Mouse (Mus musculus): ENCODE results near the gene Shc2. TPM values are rescaled to one million over a fixed set of nuclear protein-coding genes. Genes with fewer than 3 reads are reported as not detected.

The Shc2 gene
- polyA plus RNA-seq, 3 experiments from 2014 or later = not detected

DNA sequence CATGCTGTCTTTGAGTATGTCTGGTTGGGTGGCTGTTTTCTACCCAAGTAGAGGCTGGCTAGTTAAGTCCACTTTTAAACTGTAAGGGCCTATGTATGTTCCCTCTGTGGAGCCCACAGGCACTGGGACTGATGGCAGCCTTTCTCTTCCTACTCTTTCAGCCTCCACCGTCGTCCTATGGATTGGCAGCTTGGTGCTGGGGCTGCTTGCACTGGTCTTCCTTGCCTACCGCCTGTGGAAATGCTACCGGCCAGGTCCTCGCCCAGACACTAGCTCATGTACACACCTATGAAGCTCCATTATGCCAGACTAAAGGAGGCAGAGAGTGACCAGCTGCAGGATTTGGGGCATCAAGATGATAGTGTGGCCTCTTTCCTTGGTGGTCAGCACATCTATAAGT, 30.4 kb upstream of the Shc2 start:
- no peak for ATAC-seq

DNA sequence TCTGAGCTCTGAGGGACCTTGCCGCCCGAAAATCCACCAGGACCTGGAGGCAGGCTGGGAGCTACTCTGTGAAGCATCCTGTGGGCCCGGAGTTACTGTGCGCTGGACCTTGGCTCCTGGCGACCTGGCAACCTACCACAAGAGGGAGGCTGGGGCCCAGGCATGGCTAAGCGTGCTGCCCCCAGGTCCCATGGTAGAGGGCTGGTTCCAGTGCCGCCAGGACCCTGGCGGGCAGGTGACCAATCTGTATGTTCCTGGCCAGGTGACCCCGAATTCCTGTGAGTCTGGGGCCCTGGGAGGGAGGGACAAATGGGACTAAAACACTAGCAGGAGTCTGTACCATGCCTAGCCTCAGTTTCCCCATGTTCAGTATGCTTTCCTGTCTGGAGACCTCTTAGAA, 28.8 kb upstream of the Shc2 start:
- ATAC-seq = no peak

DNA sequence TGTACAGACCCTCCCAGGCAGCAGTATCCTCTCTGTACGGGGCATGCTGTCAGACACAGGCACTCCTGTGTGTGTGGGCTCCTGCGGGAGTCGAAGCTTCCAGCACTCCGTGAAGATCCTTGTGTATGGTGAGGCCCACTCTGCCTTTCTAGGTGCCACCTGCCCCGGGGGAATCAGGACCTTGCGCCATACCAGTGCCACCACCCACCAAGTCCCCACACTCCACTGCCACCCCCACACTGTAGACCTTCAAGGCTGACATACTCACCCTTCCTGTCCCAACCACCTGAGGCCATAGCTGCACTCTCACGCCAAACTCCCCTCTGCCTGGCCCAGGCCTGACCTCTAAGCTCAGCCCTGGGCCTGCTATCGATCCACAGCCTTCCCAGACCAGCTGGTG, 27.3 kb upstream of the Shc2 start:
- ATAC-seq = no peak

DNA sequence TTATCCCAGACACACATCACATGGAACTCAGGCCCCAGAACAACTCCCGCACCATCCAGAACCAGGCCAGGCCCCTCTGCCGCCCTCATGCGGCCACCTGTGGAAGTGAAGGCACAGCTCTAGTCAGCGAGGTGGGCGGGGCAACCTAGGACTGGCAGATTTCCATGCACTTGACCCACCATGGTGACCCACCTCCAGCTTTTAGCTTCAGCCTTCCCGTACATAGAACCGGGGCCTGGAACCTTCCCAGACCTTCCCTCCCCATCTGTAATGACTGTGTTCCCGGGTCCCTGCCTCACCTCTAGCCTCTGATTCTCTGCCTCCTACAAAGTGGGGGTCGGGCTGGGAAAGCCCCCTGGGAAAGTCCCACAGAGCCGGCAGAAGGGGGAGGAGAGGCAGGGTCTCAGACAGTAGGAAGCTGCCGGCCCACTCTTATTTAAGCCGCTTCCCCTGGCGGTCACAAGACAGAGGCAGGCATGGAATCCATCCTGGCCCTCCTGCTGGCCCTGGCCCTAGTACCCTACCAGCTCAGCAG, 26.5 kb upstream of the Shc2 start, which contains the start of gene Madcam1:
TSS of gene Madcam1 (plus strand) at position 429 of the 535 bp plus-strand sequence.
- peak; percentile 25 for ATAC-seq

DNA sequence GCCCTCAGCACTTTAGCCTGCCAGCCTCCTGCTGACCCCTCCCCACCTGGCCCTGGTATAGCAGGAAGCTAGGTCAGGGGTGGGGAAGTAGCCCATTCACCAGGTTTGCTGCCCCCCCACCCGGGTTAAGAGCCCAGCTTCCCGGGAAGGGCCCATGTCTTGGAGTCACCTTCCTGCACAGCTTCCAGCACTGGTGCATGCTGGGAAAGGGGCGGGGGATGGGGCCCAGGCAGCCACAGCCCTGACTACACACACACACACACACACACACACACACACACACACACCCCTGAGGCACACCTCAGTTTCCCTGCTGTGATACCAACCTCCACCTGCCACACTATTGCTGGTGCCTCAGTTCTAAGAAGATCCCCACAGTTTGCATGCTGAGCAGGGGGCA, 24.1 kb upstream of the Shc2 start:
- ATAC-seq = no peak

DNA sequence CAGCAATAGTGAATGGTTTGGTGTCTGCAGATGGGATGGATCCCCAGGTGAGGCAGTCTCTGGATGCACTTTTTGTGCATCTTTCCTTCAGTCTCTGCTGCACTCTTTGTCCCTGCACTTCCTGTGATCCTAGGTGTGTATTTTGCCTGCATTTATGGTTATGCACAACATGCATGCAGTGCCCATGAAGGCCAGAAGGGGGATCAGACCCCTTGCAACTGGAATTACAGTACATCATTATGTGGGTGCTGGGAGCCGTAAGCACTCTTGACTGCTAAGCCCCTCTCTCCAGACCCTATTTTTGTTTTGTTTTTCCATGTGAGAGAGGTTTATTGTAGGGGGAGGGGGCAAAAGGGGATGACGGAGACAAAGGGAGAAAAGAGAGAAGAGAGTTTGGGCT, 22.6 kb upstream of the Shc2 start:
- no peak for ATAC-seq

DNA sequence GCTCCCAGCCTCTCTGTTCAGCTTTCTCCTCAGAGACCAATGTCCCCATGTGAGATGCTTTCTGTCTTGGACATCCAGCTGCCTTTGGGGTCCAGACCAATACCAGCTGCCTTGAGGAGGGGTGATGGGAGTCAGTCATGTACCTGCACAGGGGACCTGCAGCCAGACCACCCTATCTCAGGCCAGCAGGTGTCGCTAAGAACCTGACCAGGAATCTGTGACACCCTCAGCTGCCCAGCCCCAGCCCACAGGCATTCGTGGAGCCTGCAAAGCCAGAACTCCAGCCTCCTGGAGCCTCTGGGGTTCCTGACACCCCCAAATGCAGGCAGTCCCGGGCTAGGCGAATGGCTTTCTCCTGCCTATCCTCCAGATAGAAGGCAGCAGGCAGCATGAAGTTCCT, 21.1 kb upstream of the Shc2 start:
- ATAC-seq = no peak

DNA sequence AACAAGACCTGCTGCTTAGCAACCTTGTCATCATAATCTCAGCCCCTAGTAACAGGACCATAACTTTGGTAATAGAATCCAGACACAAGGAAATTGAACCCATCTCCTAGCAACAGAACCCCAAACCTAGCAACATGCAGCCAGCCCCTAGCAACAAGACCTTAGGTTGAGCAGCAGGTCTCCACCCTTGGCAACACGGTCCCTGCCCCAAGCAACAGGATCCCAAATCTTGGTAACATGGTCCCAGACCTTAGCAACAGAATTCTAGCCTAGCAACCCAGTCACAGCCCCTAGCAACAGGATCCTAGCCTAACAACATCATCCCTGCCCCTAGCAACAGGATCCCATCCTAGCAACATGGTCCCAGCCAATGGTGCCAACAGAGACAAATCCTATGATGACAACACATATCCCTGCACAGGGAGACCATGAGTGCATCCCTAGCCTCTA, 17.3 kb upstream of the Shc2 start:
- no peak for ATAC-seq

DNA sequence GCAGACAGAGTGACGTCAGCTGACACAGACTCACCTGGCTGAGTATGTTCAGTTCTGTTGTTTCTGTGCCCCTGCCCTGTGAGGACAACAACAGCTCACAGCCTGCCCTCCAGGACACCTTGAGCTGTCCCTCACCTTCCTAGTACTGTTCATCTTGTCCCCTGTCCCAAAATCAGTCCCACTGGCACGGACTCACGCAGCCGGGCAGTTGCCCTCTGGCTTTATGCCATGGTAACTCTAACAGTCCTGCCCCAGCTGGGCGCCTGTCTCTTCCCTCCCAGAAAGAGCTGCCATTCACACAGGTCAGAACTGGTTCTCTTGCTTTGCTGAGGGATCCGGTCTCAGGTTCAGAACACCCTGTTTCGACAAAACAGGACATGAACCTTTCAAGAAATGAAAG, 15.1 kb upstream of the Shc2 start:
- ATAC-seq = no peak

DNA sequence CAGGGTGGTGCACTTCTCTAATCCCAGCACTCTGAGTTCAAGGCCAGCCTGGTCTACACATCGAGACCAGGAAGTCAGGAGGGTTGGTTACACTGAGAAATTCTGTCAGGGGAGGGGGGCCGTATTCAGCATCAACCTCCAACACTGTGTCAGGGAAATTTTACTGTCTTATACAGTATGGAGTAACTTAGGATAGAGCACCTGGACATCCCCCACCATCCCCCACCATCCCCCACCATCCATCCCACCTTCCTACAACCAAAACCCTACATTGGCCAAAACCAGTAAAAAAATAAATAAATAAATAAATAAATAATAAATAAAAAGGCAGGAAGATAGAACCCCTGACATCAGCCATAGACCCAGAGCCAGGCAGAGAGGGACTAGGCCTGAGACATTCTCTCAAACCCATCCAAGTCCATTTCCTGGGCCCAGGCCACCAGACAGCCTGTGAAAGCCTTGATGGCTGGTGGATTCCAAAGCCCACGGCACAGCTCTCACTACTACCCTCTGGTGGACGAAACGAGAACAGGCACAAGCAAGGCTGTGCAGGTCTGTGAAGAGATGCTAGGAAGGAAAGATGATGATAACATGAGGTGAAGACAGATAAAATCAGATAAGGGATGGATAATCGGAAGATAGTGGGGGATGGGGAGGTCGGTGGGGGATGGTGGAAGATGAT, 11.5 kb upstream of the Shc2 start:
- ATAC-seq = peak; percentile 63

DNA sequence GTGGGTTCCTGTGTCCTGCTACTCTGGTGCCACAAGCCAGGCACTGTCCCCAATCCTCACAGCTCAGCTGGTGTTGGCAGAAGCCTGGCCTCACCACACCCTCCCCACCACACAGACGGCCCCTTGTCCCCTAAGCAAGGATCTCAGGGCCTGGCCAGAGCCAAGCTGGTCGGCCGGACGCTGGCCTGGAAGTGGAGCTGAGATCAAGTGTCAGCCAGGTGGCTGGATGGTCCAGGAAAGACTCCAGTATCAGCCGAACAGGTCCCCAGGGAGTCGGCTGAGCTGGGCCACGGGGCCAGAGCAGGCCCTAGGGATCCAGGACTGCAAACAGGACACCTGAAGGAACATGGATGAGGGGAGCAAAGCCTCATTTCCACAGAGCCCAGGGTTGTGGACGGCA, 8.0 kb upstream of the Shc2 start, which contains the start of gene Odf3l2:
TSS of gene Odf3l2 (minus strand) at position 28 of the 400 bp plus-strand sequence.
- no peak for ATAC-seq

DNA sequence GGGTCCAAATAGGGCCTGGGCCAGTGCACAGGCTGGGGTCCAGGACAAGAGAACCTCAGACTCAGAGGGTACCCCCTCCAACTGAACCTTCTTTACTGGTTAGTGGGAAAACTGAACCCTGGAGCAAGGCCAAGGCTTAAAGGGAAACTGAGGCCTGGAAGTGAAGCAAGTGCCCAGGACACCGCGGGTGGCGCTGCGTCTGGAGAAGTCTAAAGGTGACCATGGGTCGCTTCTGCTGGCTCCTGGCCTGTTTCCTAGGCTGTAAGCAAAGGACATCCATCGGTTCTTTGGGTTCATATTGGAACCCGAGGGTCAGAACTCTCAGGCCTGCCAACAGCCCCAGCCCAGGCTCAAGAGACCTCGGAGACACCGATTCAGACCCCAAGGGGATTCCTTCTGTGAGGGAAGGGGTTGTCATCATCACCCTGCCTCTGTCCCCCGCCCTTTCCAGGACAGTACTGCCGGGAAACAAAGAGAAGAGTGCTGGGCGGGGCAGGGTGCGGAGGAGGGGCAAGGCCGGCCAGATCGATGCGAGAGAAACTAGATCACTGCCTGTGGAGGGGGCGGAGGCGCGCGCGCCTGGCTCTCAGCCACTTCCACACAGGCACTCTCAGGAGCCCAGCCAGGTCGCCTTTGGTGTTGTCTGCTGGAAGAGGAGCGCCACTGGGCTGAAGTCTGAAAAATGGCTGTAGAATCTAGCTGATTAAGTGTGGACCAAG, 927 bp upstream of the Shc2 start:
- ATAC-seq = no peak

DNA sequence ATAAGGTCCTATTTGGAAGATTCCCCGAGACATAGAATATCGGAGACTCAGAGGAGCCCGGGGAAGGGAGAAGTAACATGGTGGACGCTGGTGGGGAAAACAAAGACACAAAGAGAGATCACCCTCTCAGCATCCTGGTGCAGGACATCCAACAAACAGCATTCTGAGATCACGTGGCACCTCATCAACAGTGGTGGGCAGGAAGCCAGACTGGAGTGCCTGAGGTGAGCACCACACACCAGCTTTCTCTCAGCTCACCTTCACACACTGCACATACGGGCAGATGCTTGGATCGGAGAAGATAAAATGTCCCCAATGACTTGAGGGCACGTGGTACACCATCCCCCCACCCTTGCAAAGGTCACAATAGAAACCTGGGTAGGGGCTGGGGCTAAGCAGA, 1.4 kb downstream of the Shc2 start:
- ATAC-seq = no peak

DNA sequence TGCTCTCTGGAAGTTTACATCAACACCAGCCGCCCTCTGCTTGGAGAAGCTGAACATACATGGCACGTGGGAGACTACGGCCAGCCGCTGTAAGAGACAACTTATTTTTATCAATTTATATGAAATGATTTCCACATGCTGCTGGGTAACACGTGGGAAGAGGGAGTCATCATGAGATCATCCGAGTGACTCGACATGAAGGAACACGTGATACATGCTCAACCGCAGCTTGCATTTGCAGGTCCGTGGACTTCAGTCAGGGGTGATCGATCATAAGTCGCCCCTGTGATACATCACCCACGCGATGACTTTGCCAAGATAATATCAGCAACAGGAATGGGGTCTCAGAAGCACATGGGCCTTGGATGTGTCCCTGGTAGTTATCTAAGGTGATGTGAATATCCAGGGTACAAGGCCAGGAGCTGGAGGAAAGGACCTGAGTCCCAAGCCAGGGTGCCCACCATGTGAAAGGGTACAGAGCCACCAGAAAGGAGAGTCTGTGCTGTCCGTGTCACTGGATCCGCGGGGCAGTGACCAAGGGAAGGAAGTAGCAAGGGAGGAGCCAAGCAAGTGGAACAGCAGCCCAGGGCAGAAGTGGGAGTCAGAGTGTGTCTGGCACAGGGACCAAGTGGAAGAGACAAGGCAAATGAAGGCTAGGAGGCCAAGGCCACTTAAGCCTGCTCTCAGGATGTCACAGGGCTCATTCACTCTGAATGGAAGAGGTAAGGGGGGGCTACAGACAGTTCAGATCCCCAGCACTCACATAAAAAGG, 4.5 kb downstream of the Shc2 start:
- no peak for ATAC-seq

DNA sequence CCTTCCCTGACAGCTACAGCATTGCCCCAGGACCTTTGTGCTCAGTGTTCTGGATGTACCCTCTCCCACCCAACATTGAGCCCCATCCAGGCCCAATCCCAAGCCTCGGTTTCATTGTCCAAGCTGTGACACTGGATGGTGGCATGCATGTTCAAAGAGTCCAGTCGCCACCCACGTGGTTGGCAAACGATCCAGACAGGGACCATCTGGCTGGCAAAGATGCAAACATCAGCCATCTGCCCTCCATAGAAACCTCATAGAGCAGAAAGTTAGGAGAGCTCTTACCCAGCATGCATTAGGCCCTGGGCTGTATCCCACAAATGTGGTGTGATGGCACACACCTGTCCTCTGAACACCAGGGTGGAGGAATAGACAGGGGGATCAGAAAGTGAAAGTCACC, 6.3 kb downstream of the Shc2 start:
- ATAC-seq = no peak

DNA sequence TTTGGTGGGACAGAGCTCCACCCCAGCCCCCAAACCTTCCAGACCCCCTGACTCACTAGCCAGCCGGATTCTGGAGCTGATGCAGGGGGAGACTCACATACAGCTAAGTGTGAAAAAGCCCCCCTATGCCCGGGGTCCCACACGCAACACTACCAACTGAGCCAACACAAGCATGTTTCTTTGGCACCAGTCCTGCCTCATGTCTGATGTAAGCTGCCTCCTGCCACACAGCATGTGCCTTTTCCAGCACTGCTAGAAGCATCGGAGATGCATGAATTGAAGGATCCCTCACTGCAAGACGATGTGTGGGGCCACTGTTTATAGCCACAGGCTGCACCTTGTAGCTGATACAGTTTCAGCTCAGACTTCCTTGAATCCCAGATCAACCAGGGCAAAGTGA, 9.3 kb downstream of the Shc2 start:
- no peak for ATAC-seq

DNA sequence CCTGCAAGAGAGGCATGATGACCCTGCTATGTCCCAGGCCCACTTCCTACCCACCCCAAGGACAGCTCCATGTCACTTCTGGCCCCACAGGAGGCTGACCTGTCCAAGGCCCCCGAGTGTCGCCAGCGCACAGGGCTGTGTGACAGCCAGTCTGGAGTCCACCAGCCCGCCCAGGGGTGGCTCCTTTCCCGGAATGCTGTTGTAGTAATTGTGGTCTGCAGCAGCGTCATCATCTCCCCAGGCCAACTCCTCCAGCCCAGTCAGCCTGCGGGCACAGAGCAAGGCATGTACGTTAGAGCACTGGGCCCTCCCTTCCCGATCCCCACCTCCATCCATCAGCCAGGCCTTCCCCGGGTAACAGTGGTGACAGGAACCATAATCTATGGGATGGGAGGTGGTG, 11.6 kb downstream of the Shc2 start:
- no peak for ATAC-seq

DNA sequence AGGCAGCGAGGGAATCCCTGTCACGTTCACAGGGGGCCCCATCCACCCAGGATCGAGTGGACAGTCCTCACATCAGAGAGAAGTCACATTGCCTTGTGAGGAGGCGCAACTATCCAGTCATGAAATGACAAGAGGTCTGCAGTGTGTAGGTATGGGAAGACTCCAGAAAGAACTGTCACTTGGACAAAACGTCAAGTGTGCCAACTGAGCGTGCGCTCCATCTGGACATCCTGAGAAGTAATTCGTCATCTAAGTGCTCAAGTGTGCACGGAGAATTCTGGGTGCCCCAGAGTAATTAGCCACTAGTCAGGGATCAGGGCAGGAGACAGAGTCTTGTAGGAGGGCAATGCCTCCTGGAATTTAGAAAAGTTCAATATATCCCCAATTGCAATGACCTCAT, 12.3 kb downstream of the Shc2 start:
- ATAC-seq = no peak

DNA sequence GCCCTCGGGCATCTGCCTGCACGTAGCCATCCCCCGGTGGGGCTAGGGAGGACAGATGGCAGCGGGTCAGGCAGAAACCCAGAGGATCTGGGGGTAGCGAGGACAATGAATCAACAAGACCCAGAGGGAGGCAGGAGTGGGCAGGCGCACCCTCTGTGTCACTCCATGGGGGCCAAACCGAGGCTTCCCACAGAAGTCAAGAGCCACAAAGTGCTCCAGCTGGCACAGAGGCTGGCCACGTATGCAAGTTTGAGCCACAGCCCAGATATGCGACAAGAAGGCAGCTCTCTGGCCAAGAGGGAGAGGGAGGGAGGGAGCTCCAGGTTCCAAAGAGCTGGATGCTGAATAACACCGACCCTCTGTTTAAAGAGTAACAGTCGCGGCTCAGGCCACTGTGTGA, 13.8 kb downstream of the Shc2 start:
- no peak for ATAC-seq

DNA sequence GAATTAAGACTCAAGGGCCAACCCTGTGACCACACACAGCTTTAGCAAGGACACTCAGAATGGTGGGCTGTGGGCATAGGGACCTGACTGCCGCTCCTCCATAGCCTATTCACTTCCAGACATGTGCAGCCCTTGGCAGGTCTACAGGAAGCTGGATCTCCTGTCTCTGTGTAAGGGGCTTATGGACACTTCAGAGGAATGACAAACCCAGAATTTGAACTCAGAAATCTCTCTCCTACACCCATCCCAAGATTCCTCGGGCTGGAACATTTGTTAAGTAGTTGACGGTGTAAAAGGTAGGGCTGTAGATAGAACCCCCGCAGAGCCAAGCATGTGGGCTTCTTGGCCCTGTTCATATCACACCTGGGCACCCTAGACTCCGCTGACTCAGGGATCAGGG, 21.3 kb downstream of the Shc2 start:
- ATAC-seq = no peak

DNA sequence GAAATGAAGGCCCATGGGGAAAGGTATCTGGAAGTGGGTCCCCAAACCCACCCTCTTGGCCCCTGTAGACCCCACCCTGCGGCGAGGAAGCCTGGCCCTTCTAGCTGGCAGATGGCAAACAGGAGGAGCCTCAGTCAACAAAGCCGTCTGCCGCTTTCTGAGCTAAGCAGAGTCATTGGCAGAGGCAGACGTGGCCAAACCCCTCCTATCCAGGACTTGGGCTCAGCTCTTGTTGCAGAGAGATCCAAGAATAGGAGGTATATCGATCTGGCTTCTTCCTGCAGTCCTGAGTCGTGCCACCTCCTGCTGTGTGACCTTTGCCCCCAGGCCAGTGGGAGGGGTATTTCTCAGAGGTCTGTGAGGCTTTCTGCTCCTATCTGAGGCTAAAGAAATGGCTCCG, 21.9 kb downstream of the Shc2 start:
- ATAC-seq = no peak

DNA sequence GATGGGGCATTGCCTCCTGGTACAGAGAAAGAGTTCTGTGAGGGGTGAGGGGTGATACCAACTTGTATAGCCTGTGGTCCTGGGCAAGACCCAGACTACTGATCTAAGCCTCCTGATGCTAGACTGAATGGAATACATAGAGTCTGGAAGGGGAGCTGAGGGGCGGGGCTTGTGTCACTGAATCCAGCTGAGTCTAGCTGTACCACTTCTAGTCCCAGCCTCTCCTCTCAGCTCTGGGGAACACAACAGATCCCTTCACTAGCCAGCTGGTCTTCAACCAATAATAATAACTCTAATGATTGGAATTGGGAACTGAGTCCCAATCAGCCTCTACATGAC, 23.4 kb downstream of the Shc2 start:
- ATAC-seq = no peak

DNA sequence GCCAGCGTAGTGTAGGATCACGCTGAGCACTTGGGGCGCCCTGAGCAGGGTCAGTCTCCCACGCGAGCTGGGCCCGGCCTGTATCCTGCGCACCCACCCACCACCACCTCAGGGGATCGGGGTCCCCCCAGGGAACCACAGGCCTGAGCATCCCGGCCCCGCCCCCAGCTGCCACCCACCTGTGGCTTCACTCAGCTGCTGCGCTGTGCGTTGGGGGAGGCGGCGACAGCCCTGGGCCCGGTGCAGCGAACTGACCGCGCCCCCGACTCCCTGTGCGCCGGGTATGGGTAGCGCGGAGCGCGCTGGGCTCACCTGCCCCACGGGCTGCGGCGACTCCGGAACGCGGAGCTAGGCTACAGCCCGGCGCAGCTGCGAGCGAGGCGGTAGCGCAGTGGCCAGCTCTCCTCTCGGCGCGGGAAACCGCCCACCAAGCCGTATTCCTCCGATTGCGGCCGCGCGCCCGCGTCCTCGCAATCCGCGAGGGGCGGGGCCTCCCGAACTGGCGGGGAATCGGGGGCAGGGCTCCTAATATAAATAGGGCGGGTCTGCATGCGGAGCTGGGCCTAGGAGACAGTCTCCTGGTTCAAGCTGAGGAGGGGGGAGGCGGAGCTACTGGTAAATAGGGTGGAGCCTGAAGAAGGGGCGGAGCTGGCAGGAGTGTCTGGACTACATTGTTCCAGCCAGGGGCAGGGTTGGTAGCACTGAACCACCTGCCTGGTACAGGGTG, 24.0 kb downstream of the Shc2 start, which contains the start of gene C2cd4c:
TSS of gene C2cd4c (minus strand) at position 448 of the 727 bp plus-strand sequence.
- no peak for ATAC-seq
